Mouse (Mus musculus) heart, postnatal 25 days (tissue): ENCODE results near the gene Tmem255b. TPM values are rescaled to one million over a fixed set of nuclear protein-coding genes. Genes with fewer than 3 reads are reported as not detected.
A peak's percentile ranks its signal among the peaks of the same experiment; 100 is the strongest.

Source experiments
- DNase-seq: peaks from one replicate; pipeline ENCODE4 v3.0.0; 2022; ENCODE audit warnings: low spot score
- intact Hi-C: fragments of 180-260 bp; cut with DNase I; formaldehyde crosslinking; loops from one replicate; pipeline ENCODE4 v1.15.1; 2025
- total RNA-seq, 2 experiments: library from RNA; stranded (reverse); gene quantifications; 2 replicates each; pipeline ENCODE4 v1.2.3; 2021

Tmem255b gene
- total RNA-seq, 2 experiments from 2014 or later: 7.3 to 9.3 TPM

- intact Hi-C loops: no loop called here
- DNase-seq: no peak
Observed at GRCm38 (mm10) chr8:13483191-13483590, 48.2 kb downstream of the Tmem255b start.

- no peak for DNase-seq
- intact Hi-C loops: no loop called here
Observed at GRCm38 (mm10) chr8:13489351-13489750, 54.4 kb downstream of the Tmem255b start.

- DNase-seq: no peak
- intact Hi-C loops: loop anchor here (5.0 kb wide), 1 partner anchor 57 kb away; no protein-coding TSS in a partner anchor
Observed at GRCm38 (mm10) chr8:13489986-13490910, 55.3 kb downstream of the Tmem255b start.

- DNase-seq: no peak
- intact Hi-C loops: loop anchor here (1.0 to 5.0 kb wide), 2 partner anchors 39 to 56 kb away; no protein-coding TSS in a partner anchor
Observed at GRCm38 (mm10) chr8:13491491-13492010, 56.6 kb downstream of the Tmem255b start.

GRCm38 (mm10) chr8:13492198-13492995, 57.4 kb downstream of the Tmem255b start:
- intact Hi-C loops: loop anchor here (1.0 to 5.0 kb wide), 2 partner anchors 38 to 55 kb away; no protein-coding TSS in a partner anchor
- peak; percentile 66 for DNase-seq

- intact Hi-C loops: loop anchor here (5.0 kb wide), 1 partner anchor 54 kb away; no protein-coding TSS in a partner anchor
Observed at GRCm38 (mm10) chr8:13493011-13493410, 58.0 kb downstream of the Tmem255b start.

GRCm38 (mm10) chr8:13493858-13494631, 59.1 kb downstream of the Tmem255b start, which contains the start of gene Gas6:
TSS of gene Gas6 (minus strand) at chr8:13494490.
- DNase-seq: no peak
- intact Hi-C loops: loop anchor here (5.0 kb wide), 1 partner anchor 53 kb away; no protein-coding TSS in a partner anchor

More at GRCm38 (mm10) chr8:13493011-13493410, 58.0 kb downstream of the Tmem255b start:
- DNase-seq: peak; percentile 51

- intact Hi-C loops: no loop called here
- no peak for DNase-seq
Observed at GRCm38 (mm10) chr8:13501221-13501620, 66.2 kb downstream of the Tmem255b start.

- intact Hi-C loops: no loop called here
- DNase-seq: no peak
Observed at GRCm38 (mm10) chr8:13503936-13504606, 69.1 kb downstream of the Tmem255b start.

- intact Hi-C loops: no loop called here
- no peak for DNase-seq
Observed at GRCm38 (mm10) chr8:13504894-13505674, 70.1 kb downstream of the Tmem255b start.

GRCm38 (mm10) chr8:13506849-13507248, 71.9 kb downstream of the Tmem255b start:
- DNase-seq: no peak
- intact Hi-C loops: no loop called here

- intact Hi-C loops: no loop called here
- DNase-seq: no peak
Observed at GRCm38 (mm10) chr8:13507284-13507937, 72.4 kb downstream of the Tmem255b start.

GRCm38 (mm10) chr8:13512016-13512415, 77.0 kb downstream of the Tmem255b start:
- intact Hi-C loops: no loop called here
- no peak for DNase-seq

- DNase-seq: no peak
- intact Hi-C loops: no loop called here
Observed at GRCm38 (mm10) chr8:13512677-13513076, 77.7 kb downstream of the Tmem255b start.

- intact Hi-C loops: no loop called here
- no peak for DNase-seq
Observed at GRCm38 (mm10) chr8:13513556-13514370, 78.8 kb downstream of the Tmem255b start.

- intact Hi-C loops: no loop called here
- DNase-seq: peak; percentile 35
Observed at GRCm38 (mm10) chr8:13516011-13516442, 81.0 kb downstream of the Tmem255b start.

GRCm38 (mm10) chr8:13516728-13517127, 81.7 kb downstream of the Tmem255b start:
- no peak for DNase-seq
- intact Hi-C loops: no loop called here
